Mouse (Mus musculus) heart, embryonic 15.5 days (tissue): ENCODE results near the gene Dnlz. TPM values are rescaled to one million over a fixed set of nuclear protein-coding genes. Genes with fewer than 3 reads are reported as not detected.
A peak's percentile ranks its signal among the peaks of the same experiment; 100 is the strongest.

Source experiments
- ATAC-seq: fragments of 200-750 bp; cut with Nextera tagmentation; replicated peaks from 2 replicates; pipeline ENCODE4 v1.8.0; 2017; ENCODE audit warnings: low read depth, moderate TSS enrichment; ENCODE audit not compliant: insufficient number of reproducible peaks, insufficient read depth, low FRiP score
- H3K27ac ChIP-seq: fragments of 300-500 bp; sonication (generic); 2 replicates; pipeline ENCODE4 v1.5.1; 2015; ENCODE audit warnings: mild to moderate bottlenecking, inconsistent platforms
- H3K27me3 ChIP-seq: fragments of 300-500 bp; sonication (generic); 2 replicates; pipeline ENCODE4 v1.6.1; 2015; ENCODE audit warnings: inconsistent platforms
- H3K36me3 ChIP-seq: fragments of 300-500 bp; sonication (generic); 2 replicates; pipeline ENCODE4 v1.6.1; 2015; ENCODE audit warnings: mild to moderate bottlenecking, inconsistent platforms
- H3K4me1 ChIP-seq: fragments of 300-500 bp; sonication (generic); replicated peaks from 2 replicates; pipeline ENCODE4 v1.6.1; 2015; ENCODE audit warnings: inconsistent platforms
- H3K4me2 ChIP-seq: fragments of 300-500 bp; sonication (generic); 2 replicates; pipeline ENCODE4 v1.6.1; 2015; ENCODE audit warnings: inconsistent platforms, mild to moderate bottlenecking, moderate library complexity
- H3K4me3 ChIP-seq: fragments of 300-500 bp; sonication (generic); 2 replicates; pipeline ENCODE4 v1.5.1; 2015; ENCODE audit warnings: mild to moderate bottlenecking, inconsistent platforms
- H3K9ac ChIP-seq: fragments of 300-500 bp; sonication (generic); 2 replicates; pipeline ENCODE4 v1.6.1; 2015; ENCODE audit warnings: mild to moderate bottlenecking, inconsistent platforms
- H3K9me3 ChIP-seq: fragments of 300-500 bp; sonication (generic); replicated peaks from 2 replicates; pipeline ENCODE4 v1.6.1; 2016; ENCODE audit warnings: inconsistent platforms
- WGBS: fragments of 180-500 bp; shearing (Covaris S2); methylation state at CpG from one replicate; pipeline ENCODE4 v1.1.7; 2015; ENCODE audit warnings: mixed read lengths; 5-methylcytosine and 5-hydroxymethylcytosine counted together
- polyA plus RNA-seq: library from polyadenylated mRNA; unstranded; fragments of >200 nt; fragmentation: Nextera tagmentation; extraction: Ambion mirVana; gene quantifications from 2 replicates; pipeline ENCODE4 v1.2.1, GENCODE M21; 2015

Dnlz gene
- polyA plus RNA-seq, 1 experiment from 2014 or later: 22.1 TPM

GRCm38 (mm10) chr2:26356678-26357077 lies 4.8 kb upstream of the Dnlz start:
- Histone ChIP-seq H3K27me3 (no peaks in the 10 kb centered on the region), H3K4me1 (peaks cover 12% of the 10 kb centered on the region), H3K27ac (no peak overlapping the region), H3K4me3 (no peak overlapping the region), H3K9ac (no peak overlapping the region), H3K4me2 (no peak overlapping the region), H3K36me3 (no peaks in the 10 kb centered on the region), H3K9me3 (no peaks in the 10 kb centered on the region)
- WGBS: 70% methylated on average over 7 of the region's 7 CpGs
- ATAC-seq: no peak

GRCm38 (mm10) chr2:26356231-26356630 lies 4.3 kb upstream of the Dnlz start:
- no peaks in the 10 kb centered on the region for H3K9me3 ChIP-seq
- H3K36me3 ChIP-seq: no peaks in the 10 kb centered on the region
- no peak overlapping the region for H3K4me3 ChIP-seq
- no peak overlapping the region for H3K27ac ChIP-seq
- 78% methylated on average over 4 of the region's 4 CpGs for WGBS
- no peak for ATAC-seq
- H3K27me3 ChIP-seq: no peaks in the 10 kb centered on the region
- no peak overlapping the region for H3K4me2 ChIP-seq
- H3K4me1 ChIP-seq: peaks cover 14% of the 10 kb centered on the region
- H3K9ac ChIP-seq: no peak overlapping the region

- 83% methylated on average over 4 of the region's 4 CpGs for WGBS
- no peak for ATAC-seq
- no peak overlapping the region for H3K4me2 ChIP-seq
These were observed 2.5 kb upstream of the Dnlz start for GRCm38 (mm10) chr2:26354401-26354800.

GRCm38 (mm10) chr2:26353066-26353980 lies 1.4 kb upstream of the Dnlz start:
- Histone ChIP-seq H3K27ac (no peak overlapping the region), H3K4me3 (peak overlapping the region; percentile 78), H3K4me2 (peak overlapping the region; percentile 98), H3K9ac (no peak overlapping the region), H3K9me3 (no peaks in the 10 kb centered on the region), H3K27me3 (no peaks in the 10 kb centered on the region), H3K4me1 (peaks cover 25% of the 10 kb centered on the region), H3K36me3 (peaks cover 7% of the 10 kb centered on the region)
- no peak for ATAC-seq
- WGBS: 84% methylated on average over 11 of the region's 11 CpGs

More at GRCm38 (mm10) chr2:26354401-26354800, 2.5 kb upstream of the Dnlz start:
- Histone ChIP-seq H3K27ac (no peak overlapping the region), H3K9me3 (no peaks in the 10 kb centered on the region), H3K4me3 (no peak overlapping the region), H3K9ac (no peak overlapping the region), H3K27me3 (no peaks in the 10 kb centered on the region), H3K36me3 (no peaks in the 10 kb centered on the region), H3K4me1 (peaks cover 22% of the 10 kb centered on the region)

- Histone ChIP-seq H3K4me2 (peak overlapping the region; percentile 98), H3K4me3 (peak overlapping the region; percentile 78), H3K27ac (peak overlapping the region; percentile 31; the same call in 1 of the 2 replicates), H3K27me3 (no peaks in the 10 kb centered on the region), H3K36me3 (peaks cover 8% of the 10 kb centered on the region), H3K4me1 (peaks cover 31% of the 10 kb centered on the region), H3K9me3 (no peaks in the 10 kb centered on the region), H3K9ac (peak overlapping the region; percentile 82)
- ATAC-seq: no peak
- 4% methylated on average over 36 of the region's 36 CpGs for WGBS
These were observed 491 bp upstream of the Dnlz start for GRCm38 (mm10) chr2:26352291-26352910.

- H3K36me3 ChIP-seq: peaks cover 42% of the 10 kb centered on the region
- H3K4me1 ChIP-seq: peaks cover 33% of the 10 kb centered on the region
- no peak overlapping the region for H3K4me3 ChIP-seq
- no peak for ATAC-seq
- no peaks in the 10 kb centered on the region for H3K9me3 ChIP-seq
- 48% methylated on average over 6 of the region's 6 CpGs for WGBS
- peak overlapping the region; percentile 23 for H3K27ac ChIP-seq
- H3K9ac ChIP-seq: no peak overlapping the region
- no peaks in the 10 kb centered on the region for H3K27me3 ChIP-seq
- no peak overlapping the region for H3K4me2 ChIP-seq
These were observed 3.7 kb downstream of the Dnlz start for GRCm38 (mm10) chr2:26348241-26348640.

- WGBS: 52% methylated on average over 11 of the region's 11 CpGs
- H3K4me3 ChIP-seq: no peak overlapping the region
- H3K9me3 ChIP-seq: no peaks in the 10 kb centered on the region
- H3K27me3 ChIP-seq: no peaks in the 10 kb centered on the region
- no peak; the same call in 1 of the 2 replicates for ATAC-seq
- H3K9ac ChIP-seq: peak overlapping the region; percentile 26; the same call in 1 of the 2 replicates
- H3K27ac ChIP-seq: peak overlapping the region; percentile 96
- H3K36me3 ChIP-seq: peaks cover 35% of the 10 kb centered on the region
- peak overlapping the region; percentile 55 for H3K4me2 ChIP-seq
- H3K4me1 ChIP-seq: peaks cover 53% of the 10 kb centered on the region
These were observed 9.1 kb downstream of the Dnlz start for GRCm38 (mm10) chr2:26342609-26343490.

GRCm38 (mm10) chr2:26342044-26342443 lies 9.9 kb downstream of the Dnlz start:
- peak overlapping the region; percentile 55 for H3K4me2 ChIP-seq
- 20% methylated on average over 10 of the region's 10 CpGs for WGBS
- H3K9ac ChIP-seq: 0 out of 2 replicates have a peak overlapping the region, but pooled peaks have one; percentile 32
- peak overlapping the region; percentile 10; the same call in 1 of the 2 replicates for H3K4me3 ChIP-seq
- peak overlapping the region; percentile 96 for H3K27ac ChIP-seq
- peak; percentile 66 for ATAC-seq
- no peaks in the 10 kb centered on the region for H3K9me3 ChIP-seq
- H3K36me3 ChIP-seq: peaks cover 30% of the 10 kb centered on the region
- no peaks in the 10 kb centered on the region for H3K27me3 ChIP-seq
- H3K4me1 ChIP-seq: peaks cover 52% of the 10 kb centered on the region

- Histone ChIP-seq H3K27ac (peak overlapping the region; percentile 96), H3K4me1 (peaks cover 52% of the 10 kb centered on the region), H3K9ac (peak overlapping the region; percentile 32), H3K4me2 (peak overlapping the region; percentile 55), H3K9me3 (no peaks in the 10 kb centered on the region), H3K27me3 (no peaks in the 10 kb centered on the region), H3K4me3 (peak overlapping the region; percentile 35; the same call in 1 of the 2 replicates), H3K36me3 (peaks cover 25% of the 10 kb centered on the region)
- ATAC-seq: peak; percentile 37
- WGBS: 26% methylated on average over 2 of the region's 2 CpGs
These were observed 10.4 kb downstream of the Dnlz start for GRCm38 (mm10) chr2:26341510-26341981.

- Histone ChIP-seq H3K4me3 (peak overlapping the region; percentile 35), H3K9ac (peak overlapping the region; percentile 32; the same call in 1 of the 2 replicates), H3K27ac (peak overlapping the region; percentile 96), H3K27me3 (no peaks in the 10 kb centered on the region), H3K4me2 (peak overlapping the region; percentile 55), H3K9me3 (no peaks in the 10 kb centered on the region), H3K4me1 (peaks cover 52% of the 10 kb centered on the region), H3K36me3 (0 out of 2 replicates have a peak, but pooled peaks cover 1% of the 10 kb centered on the region)
- peak; percentile 51 for ATAC-seq
- WGBS: 50% methylated on average over 5 of the region's 5 CpGs
These were observed 12.7 kb downstream of the Dnlz start for GRCm38 (mm10) chr2:26339204-26339551.
